Mouse (Mus musculus) gastrocnemius, postnatal 25 days (tissue): ENCODE results near the gene Ubxn4. TPM values are rescaled to one million over a fixed set of nuclear protein-coding genes. Genes with fewer than 3 reads are reported as not detected.
"Not testable (repeated sequence)": the region's sequence is repeated elsewhere in the genome, so short reads cannot be mapped to it uniquely, and the experiment has no call there.

Experiments
- DNase-seq: peaks from one replicate; pipeline ENCODE4 v3.0.0; 2022
- long read RNA-seq, 2 experiments: library from polyadenylated mRNA; stranded (forward); transcript quantifications; one replicate each; pipeline ENCODE4 v2.0.0; 2021
- total RNA-seq, 2 experiments: library from RNA; stranded (reverse); gene quantifications; 1 replicate in 1 of 2; 2 replicates in 1 of 2; pipeline ENCODE4 v1.2.3; 2021

The Ubxn4 gene
- total RNA-seq: 10 to 100 TPM; 33.9 to 40.3 TPM
- long read RNA-seq, experiment 1, full-length matches to known transcripts: 32 of 54 reads
- long read RNA-seq, experiment 1, partial matches to known transcripts: 3 of 54 reads
- long read RNA-seq, experiment 1, other reads (novel, unspliced or antisense): 19 of 54 reads
- long read RNA-seq, experiment 2, full-length matches to known transcripts: 40 of 52 reads
- long read RNA-seq, experiment 2, partial matches to known transcripts: 5 of 52 reads
- long read RNA-seq, experiment 2, other reads (novel, unspliced or antisense): 7 of 52 reads

- no peak for DNase-seq
Observed at GRCm38 (mm10) chr1:128243627-128243995, at the start of gene Ubxn4. Gene Ubxn4 (plus strand): TSS chr1:128243964.

- no peak for DNase-seq
Observed at GRCm38 (mm10) chr1:128194011-128194410, 49.8 kb upstream of the Ubxn4 start.

- no peak for DNase-seq
Observed at GRCm38 (mm10) chr1:128197353-128197752, 46.4 kb upstream of the Ubxn4 start.

- DNase-seq: no peak
Observed at GRCm38 (mm10) chr1:128213261-128213660, 30.5 kb upstream of the Ubxn4 start.

GRCm38 (mm10) chr1:128221886-128222285, 21.9 kb upstream of the Ubxn4 start:
- no peak for DNase-seq

GRCm38 (mm10) chr1:128223304-128223703, 20.5 kb upstream of the Ubxn4 start:
- DNase-seq: no peak

GRCm38 (mm10) chr1:128235181-128235580, 8.6 kb upstream of the Ubxn4 start:
- no peak for DNase-seq

GRCm38 (mm10) chr1:128243996-128244726, 397 bp downstream of the Ubxn4 start:
- peak; percentile 94 for DNase-seq

- peak; percentile 35 for DNase-seq
Observed at GRCm38 (mm10) chr1:128244727-128245355, 1.1 kb downstream of the Ubxn4 start.

- not testable (repeated sequence) for DNase-seq
Observed at GRCm38 (mm10) chr1:128267061-128267460, 23.3 kb downstream of the Ubxn4 start.

- no peak for DNase-seq
Observed at GRCm38 (mm10) chr1:128270731-128271130, 27.0 kb downstream of the Ubxn4 start.

GRCm38 (mm10) chr1:128275908-128276307, 32.1 kb downstream of the Ubxn4 start:
- DNase-seq: no peak

- no peak for DNase-seq
Observed at GRCm38 (mm10) chr1:128278563-128278962, 34.8 kb downstream of the Ubxn4 start.

- no peak for DNase-seq
Observed at GRCm38 (mm10) chr1:128281753-128282152, 38.0 kb downstream of the Ubxn4 start.

GRCm38 (mm10) chr1:128282924-128283323, 39.2 kb downstream of the Ubxn4 start:
- no peak for DNase-seq

- DNase-seq: no peak
Observed at GRCm38 (mm10) chr1:128284157-128284690, 40.5 kb downstream of the Ubxn4 start.

GRCm38 (mm10) chr1:128285136-128285535, 41.4 kb downstream of the Ubxn4 start:
- no peak for DNase-seq

- DNase-seq: no peak
Observed at GRCm38 (mm10) chr1:128290295-128290694, 46.5 kb downstream of the Ubxn4 start.

GRCm38 (mm10) chr1:128293524-128293923, 49.8 kb downstream of the Ubxn4 start:
- DNase-seq: no peak

GRCm38 (mm10) chr1:128295296-128295695, 51.5 kb downstream of the Ubxn4 start:
- no peak for DNase-seq

- DNase-seq: no peak
Observed at GRCm38 (mm10) chr1:128295717-128296528, 52.2 kb downstream of the Ubxn4 start.

GRCm38 (mm10) chr1:128303900-128304299, 60.1 kb downstream of the Ubxn4 start:
- DNase-seq: no peak
